Mouse (Mus musculus) limb, embryonic 14.5 days (tissue): Measurements from ENCODE around the gene Zfp280b. TPM values are rescaled to one million over a fixed set of nuclear protein-coding genes. Genes with fewer than 3 reads are reported as not detected.
"Not testable (repeated sequence)": the region's sequence is repeated elsewhere in the genome, so short reads cannot be mapped to it uniquely, and the experiment has no call there.

ENCODE experiments used
- ATAC-seq: fragments of 200-750 bp; cut with Nextera tagmentation; 2 replicates; pipeline ENCODE4 v1.8.0; 2017; ENCODE audit warnings: low read depth, moderate number of reproducible peaks, moderate TSS enrichment; ENCODE audit not compliant: low FRiP score
- DNase-seq: peaks from one replicate; pipeline ENCODE4 v3.0.0-alpha.2; 2015; ENCODE audit warnings: low spot score
- H3K27ac ChIP-seq: fragments of 300-500 bp; sonication (generic); replicated peaks from 2 replicates; pipeline ENCODE4 v1.5.1; 2014; ENCODE audit warnings: low read depth, mild to moderate bottlenecking, low read length, moderate library complexity, mixed read lengths
- H3K27me3 ChIP-seq: fragments of 300-500 bp; sonication (generic); 2 replicates; pipeline ENCODE4 v1.6.1; 2014; ENCODE audit warnings: low read length, mixed read lengths; ENCODE audit not compliant: control insufficient read depth, insufficient read depth
- H3K36me3 ChIP-seq: fragments of 300-500 bp; sonication (generic); 2 replicates; pipeline ENCODE4 v1.6.1; 2014; ENCODE audit warnings: mild to moderate bottlenecking, low read length, moderate library complexity, mixed read lengths; ENCODE audit not compliant: control insufficient read depth, insufficient read depth
- H3K4me1 ChIP-seq: fragments of 300-500 bp; sonication (generic); 2 replicates; pipeline ENCODE4 v1.6.1; 2014; ENCODE audit warnings: antibody characterized with exemption, low read length, mixed read lengths; ENCODE audit not compliant: control insufficient read depth, insufficient read depth
- H3K4me2 ChIP-seq: fragments of 300-500 bp; sonication (generic); replicated peaks from 2 replicates; pipeline ENCODE4 v1.6.1; 2014; ENCODE audit warnings: low read depth, mild to moderate bottlenecking, low read length, moderate library complexity; ENCODE audit not compliant: severe bottlenecking
- H3K4me3 ChIP-seq: fragments of 300-500 bp; sonication (generic); replicated peaks from 2 replicates; pipeline ENCODE4 v1.5.1; 2014; ENCODE audit warnings: low read length
- H3K9ac ChIP-seq: fragments of 300-500 bp; sonication (generic); 2 replicates; pipeline ENCODE4 v1.6.1; 2014; ENCODE audit warnings: mild to moderate bottlenecking, low read depth, low read length, moderate library complexity; ENCODE audit not compliant: severe bottlenecking
- H3K9me3 ChIP-seq: fragments of 300-500 bp; sonication (generic); 2 replicates; pipeline ENCODE4 v1.6.1; 2016; ENCODE audit warnings: low read length; ENCODE audit not compliant: control insufficient read depth
- POLR2A ChIP-seq: fragments of 200-500 bp; IDR thresholded peaks from 2 replicates; pipeline ENCODE4 v1.8.0; 2012; ENCODE audit warnings: inconsistent platforms, mild to moderate bottlenecking, moderate library complexity, borderline replicate concordance; ENCODE audit not compliant: insufficient read depth, insufficient read length; ENCODE audit errors: extremely low read depth
- WGBS: fragments of 180-500 bp; shearing (Covaris S2); extraction: QIAGEN DNeasy Blood & Tissue Kit; methylation state at CpG from one replicate; pipeline ENCODE4 v1.1.7; 2014; 5-methylcytosine and 5-hydroxymethylcytosine counted together
- microRNA-seq: library from miRNA; unstranded; fragments of <30 nt; microRNA quantifications from one replicate; pipeline ENCODE4, GENCODE M21; 2016
- polyA plus RNA-seq, 2 experiments: library from polyadenylated mRNA; depleted of rRNA in 1 of 2; stranded (reverse) in 1 of 2; unstranded in 1 of 2; fragments of >200 nt; fragmentation: Nextera tagmentation in 1 of 2; extraction: Ambion mirVana in 1 of 2; gene quantifications; 2 replicates each; pipeline versions ENCODE4 v1.2.1 to v1.2.3; 2012 to 2014

The Zfp280b gene
- polyA plus RNA-seq, 2 experiments, result 13.7 to 19.6 TPM

DNA sequence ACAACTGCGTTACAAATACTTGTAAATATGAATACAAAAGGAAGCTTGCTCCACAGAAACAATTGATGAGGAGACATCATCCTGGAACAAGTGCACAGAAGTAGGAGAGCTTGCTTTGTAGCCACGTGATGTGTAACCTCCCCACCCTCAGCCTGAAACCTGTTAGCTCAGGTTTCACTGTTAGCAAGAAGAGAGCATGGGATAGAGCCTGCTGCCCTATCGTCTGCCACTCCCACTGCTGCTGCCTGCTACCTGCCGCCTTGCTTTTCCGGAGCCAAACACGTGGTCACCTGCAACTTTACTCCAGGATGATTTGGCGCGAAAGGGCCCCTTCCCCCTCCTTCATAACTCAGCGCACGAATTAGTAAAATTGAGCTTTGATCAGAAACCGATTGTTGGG, 19.4 kb downstream of the Zfp280b start:
- H3K27ac ChIP-seq, result no peak overlapping the region

DNA sequence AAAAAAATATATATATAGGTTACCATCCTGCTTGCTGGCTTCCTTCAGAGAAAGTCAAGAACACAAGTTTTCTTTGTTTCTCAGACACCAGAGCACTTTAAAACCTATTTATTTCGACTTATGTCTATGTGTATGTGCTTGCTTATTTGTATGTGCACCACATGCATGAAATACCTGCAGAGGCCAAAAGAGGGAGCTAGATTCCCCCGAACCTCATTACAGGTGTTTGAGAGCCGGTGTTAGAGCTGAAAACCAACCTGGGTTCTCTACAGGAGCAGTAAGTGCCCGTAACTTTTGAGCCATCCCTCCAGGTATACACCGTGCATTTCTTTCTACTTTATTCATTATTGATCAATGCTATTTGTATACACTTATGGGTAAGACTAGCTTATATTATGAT, 30.0 kb downstream of the Zfp280b start:
- H3K36me3 ChIP-seq, result no peaks in the 10 kb centered on the region
- TF ChIP-seq POLR2A, result no peak
- 92% methylated on average over 5 of the region's 5 CpGs for WGBS
- no peaks in the 10 kb centered on the region for H3K27me3 ChIP-seq
- H3K9me3 ChIP-seq, result no peaks in the 10 kb centered on the region
- no peak for ATAC-seq
- DNase-seq, result no peak
- no peak overlapping the region for H3K9ac ChIP-seq
- H3K4me1 ChIP-seq, result no peaks in the 10 kb centered on the region
- no peak overlapping the region for H3K4me3 ChIP-seq
- no peak overlapping the region for H3K4me2 ChIP-seq
- H3K27ac ChIP-seq, result no peak overlapping the region

More for the DNA sequence above, 19.4 kb downstream of the Zfp280b start:
- no peak for DNase-seq
- no peaks in the 10 kb centered on the region for H3K36me3 ChIP-seq
- H3K9me3 ChIP-seq, result no peaks in the 10 kb centered on the region
- H3K27me3 ChIP-seq, result no peaks in the 10 kb centered on the region
- no peak for TF ChIP-seq POLR2A
- H3K4me1 ChIP-seq, result no peaks in the 10 kb centered on the region
- no peak overlapping the region for H3K4me2 ChIP-seq
- 76% methylated on average over 11 of the region's 11 CpGs for WGBS
- no peak overlapping the region for H3K4me3 ChIP-seq
- H3K9ac ChIP-seq, result no peak overlapping the region
- no peak for ATAC-seq

DNA sequence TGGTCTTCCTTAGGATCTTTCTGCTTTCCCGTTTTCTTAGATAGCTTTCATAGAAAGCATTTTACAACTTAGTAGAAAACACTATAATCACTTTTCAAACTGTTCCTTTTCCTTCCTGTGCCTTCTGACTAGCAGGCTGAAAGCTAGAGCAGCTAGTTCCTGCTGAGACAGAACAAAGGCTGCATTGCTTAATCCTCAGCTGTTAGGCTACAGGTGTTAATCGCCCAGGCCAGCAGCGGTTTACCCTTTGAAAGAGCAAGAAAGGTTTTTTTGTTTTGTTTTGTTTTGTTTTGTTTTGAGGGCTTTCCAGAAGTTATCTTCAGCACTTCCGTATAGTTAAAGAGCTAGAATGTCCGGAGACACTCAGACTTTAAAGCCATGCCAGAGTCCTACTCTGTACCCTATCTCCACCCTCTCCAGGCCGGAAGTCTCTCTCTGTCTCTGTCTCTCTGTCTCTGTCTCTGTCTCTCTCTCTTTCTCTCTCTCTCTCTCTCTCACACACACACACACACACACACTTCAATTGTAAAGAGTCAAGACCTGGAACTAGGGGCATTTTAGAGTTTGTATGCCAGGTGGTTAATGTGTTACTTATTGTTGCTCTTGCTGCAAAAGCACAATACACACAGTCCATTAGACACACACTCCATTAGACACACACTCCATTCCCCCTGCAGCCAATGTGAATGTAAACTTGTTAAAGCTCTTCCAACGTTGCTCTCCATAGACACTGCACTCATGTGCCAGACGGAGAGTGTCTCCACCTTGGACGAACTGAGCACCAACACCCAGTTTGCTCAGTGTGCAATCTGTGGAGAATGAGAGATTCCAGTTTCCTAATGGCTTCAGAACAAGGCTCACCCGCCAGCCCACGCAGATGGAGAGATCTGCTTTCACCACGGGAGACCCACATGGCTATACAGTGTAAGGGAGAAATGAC, 35.5 kb downstream of the Zfp280b start:
- no peak for TF ChIP-seq POLR2A
- H3K27ac ChIP-seq, result no peak overlapping the region
- no peaks in the 10 kb centered on the region for H3K4me1 ChIP-seq
- no peak overlapping the region for H3K9ac ChIP-seq
- WGBS, result 38% methylated on average over 12 of the region's 12 CpGs
- no peaks in the 10 kb centered on the region for H3K36me3 ChIP-seq
- no peaks in the 10 kb centered on the region for H3K27me3 ChIP-seq
- ATAC-seq (no peak), DNase-seq (no peak)
- H3K9me3 ChIP-seq, result no peaks in the 10 kb centered on the region
- no peak overlapping the region for H3K4me3 ChIP-seq
- H3K4me2 ChIP-seq, result no peak overlapping the region

DNA sequence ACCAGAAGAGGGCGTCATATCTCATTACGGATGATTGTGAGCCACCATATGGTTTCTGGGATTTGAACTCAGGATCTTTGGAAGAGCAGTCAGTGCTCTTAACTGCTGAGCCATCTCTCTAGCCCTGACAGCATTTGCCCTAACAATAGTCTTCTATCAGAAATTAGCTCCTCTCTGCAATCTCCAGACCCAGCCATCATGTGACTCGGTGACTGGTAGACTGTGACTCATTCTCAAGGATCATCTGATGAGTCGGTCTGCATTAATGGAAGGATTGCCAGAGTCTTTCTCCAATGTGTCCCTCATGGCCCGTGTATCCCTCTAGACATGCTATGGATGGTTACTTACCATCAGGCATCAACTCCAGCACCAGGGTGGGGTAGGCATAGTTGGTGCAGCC, 39.6 kb downstream of the Zfp280b start:
- H3K27ac ChIP-seq, H3K9me3 ChIP-seq, DNase-seq, H3K36me3 ChIP-seq, H3K9ac ChIP-seq, H3K27me3 ChIP-seq, H3K4me2 ChIP-seq, ATAC-seq, H3K4me1 ChIP-seq, H3K4me3 ChIP-seq: not testable (repeated sequence)
- WGBS, result 91% methylated on average over 5 of the region's 5 CpGs

DNA sequence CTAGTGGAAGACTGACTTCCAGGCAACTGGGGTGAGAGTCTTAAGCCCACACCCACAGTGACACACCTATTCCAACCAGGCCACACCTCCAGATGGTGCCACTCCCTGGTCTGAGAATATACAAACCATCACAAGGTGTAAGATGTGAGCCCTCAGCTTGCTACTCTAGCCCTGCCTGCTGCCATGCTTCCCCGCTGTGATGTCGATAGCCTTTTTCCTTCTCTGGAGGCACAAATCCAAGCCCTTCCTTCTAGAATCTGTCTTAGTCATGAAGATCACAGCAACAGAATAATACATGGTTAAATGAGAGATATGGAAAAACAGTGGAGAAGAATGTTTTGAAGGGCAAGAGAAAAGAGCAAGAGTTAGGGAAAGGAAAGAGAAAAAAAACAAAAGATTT, 44.6 kb downstream of the Zfp280b start:
- not testable (repeated sequence) for H3K36me3 ChIP-seq, H3K27ac ChIP-seq, DNase-seq, H3K9me3 ChIP-seq, H3K4me3 ChIP-seq, H3K4me1 ChIP-seq, H3K27me3 ChIP-seq, H3K4me2 ChIP-seq, H3K9ac ChIP-seq, ATAC-seq
- 90% methylated on average over 2 of the region's 2 CpGs for WGBS

Small RNA genes within 50 kb of the gene (microRNA-seq; reads per million reads assigned to microRNA genes)
- not detected for gene Mir6409

Other genes starting within 250 kb of the Zfp280b start
- gene Gstt1, start 234.1 kb upstream of the Zfp280b start, polyA plus RNA-seq (2012; rRNA removed), result 27.0 and 30.0 TPM in 2 replicates
- 22.3 and 25.7 TPM in 2 replicates for gene Gstt1, start 234.1 kb upstream of the Zfp280b start, polyA plus RNA-seq (2014; fragmentation: Nextera tagmentation; extraction: Ambion mirVana)
- 0.08 TPM in 1 of 2 replicates, not detected in the other for gene Gstt4, start 210.1 kb upstream of the Zfp280b start, polyA plus RNA-seq (2012; rRNA removed)
- not detected in 2 replicates for gene Gstt4, start 210.1 kb upstream of the Zfp280b start, polyA plus RNA-seq (2014; fragmentation: Nextera tagmentation; extraction: Ambion mirVana)
- gene Gstt2, start 195.2 kb upstream of the Zfp280b start, polyA plus RNA-seq (2012; rRNA removed), result 24.8 and 28.7 TPM in 2 replicates
- gene Gstt2, start 195.2 kb upstream of the Zfp280b start, polyA plus RNA-seq (2014; fragmentation: Nextera tagmentation; extraction: Ambion mirVana), result 12.3 and 17.5 TPM in 2 replicates
- gene Mif, start 172.4 kb upstream of the Zfp280b start, polyA plus RNA-seq (2012; rRNA removed), result 1,684 and 2,799 TPM in 2 replicates
- 1,598 and 1,615 TPM in 2 replicates for gene Mif, start 172.4 kb upstream of the Zfp280b start, polyA plus RNA-seq (2014; fragmentation: Nextera tagmentation; extraction: Ambion mirVana)
- 6.7 and 9.0 TPM in 2 replicates for gene Derl3, start 139.2 kb upstream of the Zfp280b start, polyA plus RNA-seq (2012; rRNA removed)
- gene Derl3, start 139.2 kb upstream of the Zfp280b start, polyA plus RNA-seq (2014; fragmentation: Nextera tagmentation; extraction: Ambion mirVana), result 2.2 and 3.0 TPM in 2 replicates
- gene Smarcb1, start 111.0 kb upstream of the Zfp280b start, polyA plus RNA-seq (2012; rRNA removed), result 116 and 120 TPM in 2 replicates
- gene Smarcb1, start 111.0 kb upstream of the Zfp280b start, polyA plus RNA-seq (2014; fragmentation: Nextera tagmentation; extraction: Ambion mirVana), result 177 and 193 TPM in 2 replicates
- gene Chchd10, start 99.5 kb upstream of the Zfp280b start, polyA plus RNA-seq (2012; rRNA removed), result 11.7 and 13.6 TPM in 2 replicates
- gene Chchd10, start 99.5 kb upstream of the Zfp280b start, polyA plus RNA-seq (2014; fragmentation: Nextera tagmentation; extraction: Ambion mirVana), result 16.2 and 24.8 TPM in 2 replicates
- gene Mmp11, start 96.2 kb upstream of the Zfp280b start, polyA plus RNA-seq (2012; rRNA removed), result 240 and 307 TPM in 2 replicates
- 213 and 279 TPM in 2 replicates for gene Mmp11, start 96.2 kb upstream of the Zfp280b start, polyA plus RNA-seq (2014; fragmentation: Nextera tagmentation; extraction: Ambion mirVana)
- gene Gm867, start 92.0 kb upstream of the Zfp280b start, polyA plus RNA-seq (2012; rRNA removed), result 0.16 TPM in 1 of 2 replicates, not detected in the other
- gene Gm867, start 92.0 kb upstream of the Zfp280b start, polyA plus RNA-seq (2014; fragmentation: Nextera tagmentation; extraction: Ambion mirVana), result 0.33 TPM in 1 of 2 replicates, not detected in the other
- gene Vpreb3, start 89.6 kb upstream of the Zfp280b start, polyA plus RNA-seq (2012; rRNA removed), result 0.15 and 0.22 TPM in 2 replicates
- gene Vpreb3, start 89.6 kb upstream of the Zfp280b start, polyA plus RNA-seq (2014; fragmentation: Nextera tagmentation; extraction: Ambion mirVana), result 0.35 and 0.76 TPM in 2 replicates
- 0.04 and 0.09 TPM in 2 replicates for gene Gm5134, start 78.1 kb upstream of the Zfp280b start, polyA plus RNA-seq (2012; rRNA removed)
- 0.10 TPM in 1 of 2 replicates, not detected in the other for gene Gm5134, start 78.1 kb upstream of the Zfp280b start, polyA plus RNA-seq (2014; fragmentation: Nextera tagmentation; extraction: Ambion mirVana)
- not detected in 2 replicates for gene Slc5a4b, start 78.3 kb downstream of the Zfp280b start, polyA plus RNA-seq (2012; rRNA removed)
- gene Slc5a4b, start 78.3 kb downstream of the Zfp280b start, polyA plus RNA-seq (2014; fragmentation: Nextera tagmentation; extraction: Ambion mirVana), result not detected in 2 replicates
- gene Slc5a4a, start 114.8 kb downstream of the Zfp280b start, polyA plus RNA-seq (2012; rRNA removed), result 0.03 TPM in 1 of 2 replicates, not detected in the other
- not detected in 2 replicates for gene Slc5a4a, start 114.8 kb downstream of the Zfp280b start, polyA plus RNA-seq (2014; fragmentation: Nextera tagmentation; extraction: Ambion mirVana)
- 61.4 and 70.6 TPM in 2 replicates for gene Prmt2, start 205.2 kb downstream of the Zfp280b start, polyA plus RNA-seq (2012; rRNA removed)
- 57.9 and 61.9 TPM in 2 replicates for gene Prmt2, start 205.2 kb downstream of the Zfp280b start, polyA plus RNA-seq (2014; fragmentation: Nextera tagmentation; extraction: Ambion mirVana)
- gene S100b, start 221.2 kb downstream of the Zfp280b start, polyA plus RNA-seq (2012; rRNA removed), result 20.1 and 21.5 TPM in 2 replicates
- 8.5 and 9.9 TPM in 2 replicates for gene S100b, start 221.2 kb downstream of the Zfp280b start, polyA plus RNA-seq (2014; fragmentation: Nextera tagmentation; extraction: Ambion mirVana)